Mouse (Mus musculus) small intestine, adult 10 weeks (tissue): ENCODE results near the gene Trappc3l. TPM values are rescaled to one million over a fixed set of nuclear protein-coding genes. Genes with fewer than 3 reads are reported as not detected.

Source experiments
- polyA plus RNA-seq: library from polyadenylated mRNA; stranded (reverse); fragments of 350-450 nt; fragmentation: Illumina TruSeq; extraction: RNeasy Lipid Tissue Mini Kit (QIAGEN cat#74804); gene quantifications from one replicate; pipeline ENCODE4 v1.2.3, GENCODE M21; 2014; ENCODE audit warnings: low replicate concordance

The Trappc3l gene
- polyA plus RNA-seq = not detected

DNA sequence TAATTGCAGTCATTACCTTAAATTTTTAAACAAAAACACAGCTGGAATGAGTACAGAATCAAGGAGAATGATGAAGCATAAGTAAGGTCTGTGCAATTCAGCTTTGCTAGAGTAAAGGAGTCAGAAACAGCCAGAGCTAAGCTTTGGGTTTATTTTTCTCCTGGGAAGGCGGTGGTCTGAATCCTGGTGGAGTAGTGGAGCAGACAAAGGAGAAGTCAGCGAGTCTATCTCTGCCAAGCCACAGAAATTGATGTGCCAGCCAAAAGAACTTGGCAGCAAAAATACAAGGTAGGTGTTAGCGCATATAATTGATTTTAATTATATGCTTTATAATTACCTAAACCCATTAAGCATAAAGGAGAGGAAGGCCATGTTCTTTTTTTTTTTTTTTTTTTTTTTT is at the start of gene Trappc3l:
Trappc3l (plus strand) TSS at position 197 of the 400 bp plus-strand sequence.

DNA sequence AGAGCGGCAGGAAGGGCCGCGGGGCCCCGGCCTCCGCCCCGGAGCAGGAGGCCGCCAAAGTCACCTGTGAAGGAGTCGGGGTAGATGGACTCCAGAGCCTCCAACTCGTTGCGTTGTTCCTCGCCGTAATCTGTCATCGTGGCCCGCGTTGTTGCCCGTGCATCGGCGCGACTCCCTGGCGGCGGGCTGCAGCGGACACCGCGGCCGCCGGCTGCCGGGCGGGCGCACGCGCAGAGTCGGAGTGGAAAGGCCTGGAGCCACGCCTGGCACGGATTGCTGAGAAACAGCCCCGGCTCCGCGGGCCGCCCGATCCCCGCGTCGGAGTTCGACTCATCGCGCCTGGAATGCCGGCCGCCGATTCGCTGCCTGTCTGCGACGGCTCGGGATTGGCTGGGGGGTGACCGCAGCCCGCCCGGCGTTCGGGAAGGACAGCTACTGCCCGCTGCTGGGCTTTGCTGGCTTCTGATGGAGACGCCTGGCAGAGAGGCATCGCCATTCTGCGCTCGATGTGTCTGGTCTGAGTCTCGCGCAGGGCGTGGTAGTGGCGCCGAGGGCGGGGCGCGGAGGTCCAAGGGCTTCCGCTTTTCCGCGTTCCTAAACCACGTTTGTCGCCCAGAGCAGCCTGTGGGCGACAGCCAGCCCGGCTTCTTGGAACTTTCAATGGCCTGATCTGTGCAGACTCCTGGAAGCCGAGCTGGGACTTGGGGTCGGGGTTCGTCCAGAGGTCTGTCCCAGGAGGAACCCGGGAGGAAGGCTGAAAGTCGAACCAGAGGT is 17.9 kb upstream of the Trappc3l start, which contains the start of gene Rwdd1:
Rwdd1 (minus strand) TSS at position 323 of the 774 bp plus-strand sequence.

DNA sequence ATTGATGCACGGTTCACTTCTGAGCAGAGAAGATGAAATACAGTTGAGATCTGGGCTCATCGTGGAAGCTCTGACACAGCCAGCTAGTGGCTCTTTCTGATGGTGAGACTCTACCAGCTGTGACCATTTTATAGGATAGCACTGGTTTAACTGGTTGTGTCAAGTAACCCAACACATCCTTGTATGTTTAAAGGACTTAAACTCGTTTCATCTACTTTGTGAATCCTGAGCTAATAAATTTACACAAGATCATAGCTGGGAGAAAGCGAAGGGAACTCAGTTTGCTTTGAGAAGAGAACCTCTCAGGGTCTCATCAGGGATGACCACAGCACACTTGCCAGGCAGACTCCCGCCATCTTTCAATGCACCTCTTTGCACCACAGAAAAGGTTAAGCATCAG is 6.8 kb downstream of the Trappc3l start, which contains the start of gene Calhm4:
Calhm4 (minus strand) TSS at position 101 of the 400 bp plus-strand sequence.

DNA sequence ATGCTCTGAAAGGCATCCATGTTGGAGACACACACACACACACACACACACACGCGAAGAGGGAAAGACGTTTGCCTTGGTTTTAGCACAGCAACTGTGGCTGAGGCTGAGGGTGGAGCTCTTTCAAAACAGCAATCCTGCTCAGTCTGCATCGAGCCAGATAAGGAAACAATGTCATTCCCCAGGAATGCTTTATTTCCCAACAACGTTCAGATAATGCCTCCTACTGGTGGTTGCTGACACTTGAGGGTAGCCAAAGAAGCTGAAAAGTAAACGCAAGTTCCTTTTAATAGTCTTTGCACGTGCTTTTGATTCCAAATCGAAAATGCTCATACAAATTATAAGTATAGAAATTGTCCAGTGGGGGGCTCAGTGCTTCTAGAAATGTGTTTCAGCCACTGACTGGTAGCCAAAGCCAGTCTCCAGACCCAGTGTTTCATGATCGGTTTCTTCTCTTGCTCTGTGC is 59.1 kb downstream of the Trappc3l start, which contains the start of gene Calhm5:
Calhm5 (minus strand) TSS at position 102 of the 466 bp plus-strand sequence.

DNA sequence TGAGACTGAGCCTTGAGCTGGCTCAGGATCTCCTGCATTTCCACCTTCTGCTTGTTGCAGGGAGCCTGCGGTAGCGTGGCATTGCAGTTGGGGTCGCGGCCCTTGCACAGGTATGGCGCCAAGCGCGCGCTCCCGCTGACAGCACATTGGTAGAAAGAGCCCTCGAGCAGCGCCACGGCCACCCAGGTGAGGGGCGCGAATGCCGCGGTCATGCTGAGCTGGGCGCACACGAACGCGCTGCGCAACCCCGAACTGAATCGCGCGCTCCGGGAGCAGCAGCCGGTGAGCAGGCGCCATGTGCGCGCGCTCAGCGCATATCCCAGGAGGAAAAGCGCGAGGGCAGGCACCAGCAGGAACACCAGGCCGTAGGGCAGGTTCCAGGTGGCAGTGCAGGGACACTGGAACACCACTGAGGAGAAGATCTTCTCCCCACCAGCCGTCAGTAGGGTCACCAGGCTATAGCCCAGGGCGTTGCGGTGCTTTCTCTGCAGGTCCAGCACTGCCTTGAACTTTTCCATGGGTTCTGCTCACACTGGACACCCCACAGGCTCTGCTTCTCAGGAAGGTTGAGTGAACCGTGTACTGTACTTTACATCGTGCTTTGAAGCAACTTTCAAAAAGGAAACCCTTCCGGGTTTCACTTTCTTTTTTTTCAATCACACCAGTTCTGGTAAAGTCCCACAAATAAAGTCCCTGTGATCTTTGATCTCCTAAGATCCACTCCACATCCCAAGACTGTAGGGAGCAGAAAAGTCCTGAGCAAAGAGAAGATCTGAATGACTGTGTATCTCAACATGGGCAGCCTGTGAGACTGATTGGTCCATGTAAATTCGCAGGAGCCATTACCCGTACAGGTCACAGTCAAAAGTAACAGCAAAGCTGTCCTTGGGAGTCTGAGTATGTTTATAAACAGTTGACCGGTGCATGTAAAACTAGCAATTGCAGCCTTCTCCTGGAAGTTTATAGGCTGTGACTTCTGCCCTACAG is 90.3 kb downstream of the Trappc3l start, which contains the start of gene Calhm6:
Calhm6 (minus strand) TSS at position 593 of the 987 bp plus-strand sequence.

Other genes starting within 250 kb of the Trappc3l start
- gene Sult3a1, start 179.9 kb upstream of the Trappc3l start, polyA plus RNA-seq = not detected
- 0.63 TPM for gene Rsph4a, start 132.5 kb upstream of the Trappc3l start, polyA plus RNA-seq
- gene Zup1, start 86.3 kb upstream of the Trappc3l start, polyA plus RNA-seq = 67.4 TPM
- gene Rwdd1, start 18.0 kb upstream of the Trappc3l start, polyA plus RNA-seq = 155 TPM
- not detected for gene Calhm4, start 6.7 kb downstream of the Trappc3l start, polyA plus RNA-seq
- 1.6 TPM for gene Calhm5, start 58.9 kb downstream of the Trappc3l start, polyA plus RNA-seq
- gene Calhm6, start 90.4 kb downstream of the Trappc3l start, polyA plus RNA-seq = 3.3 TPM
- gene Dse, start 170.1 kb downstream of the Trappc3l start, polyA plus RNA-seq = 4.8 TPM
- gene Tspyl1, start 244.6 kb downstream of the Trappc3l start, polyA plus RNA-seq = 50.7 TPM